In genomic region chr16:34343968-34344367, GRCm38 (mm10) we compare ENCODE assay signal across 9 mouse cellular contexts.
DNase-seq lines count a peak whose midpoint lies in the region; ATAC-seq and TF ChIP-seq lines count a peak whose summit lies in the region.
"Had no signal": no experiment of that assay in that cellular context is flagged by ENCODE, and none has a peak within 500 bp of the region (broad histone marks: within the 10 kb centered on the region; RNA-seq: fewer than 3 reads in every experiment).

No protein-coding gene starts in this region.

- no peaks in the 10 kb centered on the region; the same call in 1 of the 2 replicates for H3K36me3 ChIP-seq in heart, adult 2 months (ENCODE audit: control insufficient read depth, insufficient read depth, low read length)
- H3K36me3 ChIP-seq in heart, embryonic 10.5 days, result no peaks in the 10 kb centered on the region
- H3K36me3 ChIP-seq in heart, embryonic 16.5 days (ENCODE audit: control insufficient read depth, insufficient read depth), result no peaks in the 10 kb centered on the region

- intact Hi-C loops in heart, adult 2 months (cut with DNase I), result loop anchor here (1.0 to 5.0 kb wide), 5 partner anchors 123 to 358 kb away; partner anchors contain the start of gene Kalrn

- H3K9ac ChIP-seq in heart, adult 2 months (ENCODE audit: low read depth, low read length), result no peak overlapping the region
- H3K9ac ChIP-seq in heart, embryonic 16.5 days (ENCODE audit: low read length), result no peak overlapping the region

- H3K27ac ChIP-seq in heart, adult 2 months, result peak overlapping the region; percentile 20
- no peak overlapping the region; the same call in 1 of the 2 replicates for H3K27ac ChIP-seq in heart, embryonic 10.5 days
- no peak overlapping the region for H3K27ac ChIP-seq in heart, embryonic 16.5 days (ENCODE audit: low read length)

- H3K4me1 ChIP-seq in heart, adult 2 months (ENCODE audit: control insufficient read depth, insufficient read depth, low read length), result peaks cover 16% of the 10 kb centered on the region
- peaks cover 36% of the 10 kb centered on the region for H3K4me1 ChIP-seq in heart, embryonic 10.5 days
- peaks cover 17% of the 10 kb centered on the region for H3K4me1 ChIP-seq in heart, embryonic 16.5 days (ENCODE audit: control insufficient read depth, insufficient read depth, low read length)

- no peaks in the 10 kb centered on the region for H3K79me2 ChIP-seq in heart, adult 2 months (replicated peaks; ENCODE audit: control insufficient read depth, insufficient read depth, low read length)

- peak; percentile 95 for TF ChIP-seq CTCF in heart, adult 2 months (IDR thresholded peaks at IDR 0.05)

- TF ChIP-seq EP300 in heart, adult 2 months (IDR thresholded peaks at IDR 0.05; ENCODE audit: insufficient read depth, low read depth, low read length), result peak; percentile 79

- 36% methylated on average over 1 of the region's 1 CpGs for WGBS in heart, adult 2 months
- WGBS in heart, embryonic 10.5 days, result 49% methylated on average over 1 of the region's 1 CpGs
- 44% methylated on average over 1 of the region's 1 CpGs for WGBS in heart, embryonic 16.5 days

- 0 out of 2 replicates have a peak, but pooled peaks have one; percentile 20 for ATAC-seq in heart, embryonic 16.5 days (replicated peaks; ENCODE audit: extremely low read depth, insufficient read depth, low FRiP score)
- ATAC-seq in megakaryocyte progenitor cell, adult 5-6 weeks (replicated peaks; ENCODE audit: poor library complexity), result no peak

- H3K4me3 ChIP-seq in heart, adult 2 months, result no peak overlapping the region
- H3K4me3 ChIP-seq in heart, embryonic 10.5 days, result no peak overlapping the region
- H3K4me3 ChIP-seq in heart, embryonic 16.5 days (ENCODE audit: low read length), result no peak overlapping the region
- H3K4me3 ChIP-seq: megakaryocyte, embryonic 14.5 days had no signal

- H3K9me3 ChIP-seq in heart, embryonic 10.5 days, result no peaks in the 10 kb centered on the region
- H3K9me3 ChIP-seq in heart, embryonic 16.5 days (replicated peaks; ENCODE audit: control insufficient read depth, low read length), result no peaks in the 10 kb centered on the region
- H3K9me3 ChIP-seq: megakaryocyte, embryonic 14.5 days had no signal

- H3K4me2 ChIP-seq in heart, embryonic 16.5 days (ENCODE audit: low read depth, low read length), result no peak overlapping the region

- no peaks in the 10 kb centered on the region for H3K27me3 ChIP-seq in heart, adult 2 months (ENCODE audit: control insufficient read depth, insufficient read depth, low read length)
- H3K27me3 ChIP-seq in heart, embryonic 10.5 days (ENCODE audit: insufficient read depth, poor library complexity, severe bottlenecking), result no peaks in the 10 kb centered on the region
- H3K27me3 ChIP-seq in heart, embryonic 16.5 days (ENCODE audit: control insufficient read depth, insufficient read depth, low read length), result no peaks in the 10 kb centered on the region

- DNase-seq in heart, adult 2 months, result peak; percentile 45 to 66
- no peak for DNase-seq in heart, embryonic 10.5 days (ENCODE audit: low spot score)
- DNase-seq in A20 (ENCODE audit: low read depth, low spot score), result peak; percentile 3
- peak; percentile 29 for DNase-seq in adrenal gland, adult 8-10 months
- peak; percentile 57 for DNase-seq in layer of hippocampus, postnatal 36 days
- DNase-seq in right cerebral cortex, postnatal 4 days, result peak; percentile 44

- no peak for TF ChIP-seq POLR2A in heart, adult 2 months (IDR thresholded peaks at IDR 0.05; ENCODE audit: insufficient read depth, low read depth, low read length)
